Mouse (Mus musculus): Measurements from ENCODE around the gene Agbl3. TPM values are rescaled to one million over a fixed set of nuclear protein-coding genes. Genes with fewer than 3 reads are reported as not detected.

The Agbl3 gene
- 19.3 and 19.5 TPM in 2 replicates for polyA plus RNA-seq (2012; rRNA removed)

DNA sequence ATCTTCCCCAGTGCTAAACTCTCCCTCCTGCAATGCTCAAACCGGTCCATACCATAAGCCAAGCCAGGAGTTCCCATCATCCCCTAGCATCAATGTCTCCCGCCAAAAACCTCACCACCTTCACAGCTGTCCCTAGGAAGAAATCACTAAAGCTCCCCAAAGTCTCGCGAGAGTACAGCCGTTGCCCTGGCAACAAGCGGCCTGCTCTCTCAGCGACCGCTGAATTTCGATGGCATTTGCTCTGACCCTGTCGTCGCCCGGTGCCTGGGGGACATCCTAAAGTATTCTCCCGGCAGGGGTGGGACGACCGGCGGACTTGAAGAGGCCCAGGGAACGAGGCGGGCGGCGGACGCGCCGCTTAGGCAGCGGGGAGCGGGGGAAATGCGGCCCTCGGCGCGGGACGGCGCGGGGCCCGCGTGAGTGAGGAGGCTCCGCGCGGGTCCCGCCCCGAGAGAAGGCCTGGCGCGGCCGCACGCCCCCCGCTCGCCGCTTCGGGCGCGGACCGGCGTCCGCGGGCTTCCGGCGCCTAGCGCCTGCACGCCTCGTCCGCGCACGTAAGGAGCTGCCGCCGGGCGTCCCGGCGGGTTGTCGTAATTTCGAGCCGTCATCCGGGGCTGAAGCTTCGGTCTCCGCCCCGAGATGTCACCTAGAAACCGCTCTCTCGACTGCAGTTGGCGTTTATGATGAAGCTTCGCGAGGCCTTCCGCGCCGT, at the start of gene Agbl3:
Gene Agbl3 (plus strand): TSS at position 202 of the 712 bp plus-strand sequence.

GRCm38 (mm10) chr6:34862791-34863403, 82.7 kb downstream of the Agbl3 start, which contains the start of gene Tmem140:
Tmem140 (plus strand) TSS chr6:34863146.

DNA sequence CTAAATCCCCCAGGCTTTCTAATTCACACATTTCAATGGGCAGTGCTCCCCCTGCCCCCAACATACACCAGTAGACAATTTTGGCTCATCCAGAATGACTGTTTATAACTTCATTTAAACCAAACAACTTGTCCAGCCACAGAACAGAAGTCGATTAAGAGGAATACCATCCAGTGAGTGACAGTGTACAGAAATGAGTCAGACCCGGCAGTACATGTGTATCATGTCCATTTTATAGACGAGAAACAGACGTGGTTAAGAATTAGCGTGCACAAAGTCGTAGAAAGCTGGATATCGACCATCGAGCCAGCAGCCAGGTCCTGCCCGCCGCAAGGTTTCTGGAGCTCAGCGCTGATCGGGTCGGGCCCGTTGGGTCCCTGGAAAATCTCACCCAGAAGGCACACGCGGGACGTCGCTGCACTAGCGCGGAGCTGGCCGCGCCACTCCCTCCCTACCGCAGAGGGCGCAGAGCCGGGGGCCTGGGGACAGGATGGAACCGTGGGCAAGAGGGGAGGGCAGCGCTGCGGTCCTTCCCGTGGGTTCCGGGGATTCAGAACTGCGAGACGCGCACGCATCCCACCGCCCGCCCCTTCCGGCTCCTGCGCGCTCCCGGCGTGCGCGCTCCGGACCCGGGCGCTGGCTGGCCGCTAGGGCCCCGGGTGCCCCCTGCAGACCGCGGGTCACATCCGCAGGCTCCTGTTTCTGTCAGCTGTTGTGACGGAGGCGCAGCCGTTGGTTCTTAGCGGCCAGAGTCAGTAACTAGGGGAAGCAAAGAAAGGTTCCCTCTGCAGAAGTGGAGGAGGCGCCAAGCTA, 97.5 kb downstream of the Agbl3 start, which contains the start of gene Cyren:
Gene Cyren (minus strand): TSS at position 552 of the 813 bp plus-strand sequence.

Other genes with a start within 250 kb of the Agbl3 start
- gene Cald1, start 181.9 kb upstream of the Agbl3 start, polyA plus RNA-seq (2012; rRNA removed): 35.4 and 36.0 TPM in 2 replicates
- gene Tmem140, start 82.7 kb downstream of the Agbl3 start, polyA plus RNA-seq (2012; rRNA removed): 0.92 and 1.5 TPM in 2 replicates
- gene Cyren, start 97.6 kb downstream of the Agbl3 start, polyA plus RNA-seq (2012; rRNA removed): 9.0 and 9.2 TPM in 2 replicates
- gene Wdr91, start 130.4 kb downstream of the Agbl3 start, polyA plus RNA-seq (2012; rRNA removed): 27.4 and 29.0 TPM in 2 replicates
- gene Stra8, start 139.7 kb downstream of the Agbl3 start, polyA plus RNA-seq (2012; rRNA removed): not detected in 2 replicates
- 1.3 and 1.8 TPM in 2 replicates for gene Slc23a4, start 208.0 kb downstream of the Agbl3 start, polyA plus RNA-seq (2012; rRNA removed)

Measured in central nervous system, embryonic 18 days (tissue).